Mouse (Mus musculus): ENCODE measurements around the gene Stat2. TPM values are rescaled to one million over a fixed set of nuclear protein-coding genes. Genes with fewer than 3 reads are reported as not detected.

Gene Stat2
- total and polyA plus RNA-seq, 2 experiments from 2014 or later, result 6.0 to 8.2 TPM

DNA sequence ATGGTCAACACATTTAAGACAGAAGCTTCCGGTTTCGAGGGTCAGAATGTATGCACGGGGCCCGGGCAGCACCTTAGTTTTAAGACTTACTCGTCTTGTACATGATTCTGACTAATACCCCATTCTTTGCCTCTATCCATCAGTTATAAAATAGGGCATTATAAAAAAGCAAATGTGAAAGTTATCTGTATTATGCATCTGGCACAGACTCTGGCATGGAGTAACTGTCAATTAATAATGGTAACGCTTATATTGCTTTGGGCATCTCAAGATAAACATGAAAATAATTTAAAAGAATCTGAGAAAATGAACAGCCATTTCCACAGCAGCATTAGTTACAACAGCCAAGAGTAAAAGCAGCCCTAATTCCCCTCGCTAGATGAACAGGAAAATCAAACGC, 42.4 kb upstream of the Stat2 start:
- H3K9ac ChIP-seq (replicated peaks; ENCODE audit: low read depth, low read length), result no peak overlapping the region
- peaks cover 5% of the 10 kb centered on the region; the same call in 1 of the 2 replicates for H3K4me1 ChIP-seq (ENCODE audit: control insufficient read depth, insufficient read depth)
- H3K9me3 ChIP-seq (replicated peaks; ENCODE audit: control insufficient read depth, low read length), result no peaks in the 10 kb centered on the region
- WGBS, result 89% methylated on average over 8 of the region's 8 CpGs
- ATAC-seq (ENCODE audit: insufficient read depth, low read depth) (no peak), DNase-seq (ENCODE audit: low spot score) (no peak)
- H3K36me3 ChIP-seq (replicated peaks; ENCODE audit: control insufficient read depth, insufficient read depth, low read length), result no peaks in the 10 kb centered on the region
- TF ChIP-seq CTCF (IDR thresholded peaks at IDR 0.05; ENCODE audit: low read depth) (no peak), EP300 (IDR thresholded peaks at IDR 0.05; ENCODE audit: low read depth) (no peak)
- no peak overlapping the region for H3K4me3 ChIP-seq (ENCODE audit: low read depth, low read length)
- no peak overlapping the region for H3K4me2 ChIP-seq (ENCODE audit: low read depth, low read length)
- no peak overlapping the region for H3K27ac ChIP-seq (ENCODE audit: low read depth)
- H3K27me3 ChIP-seq (ENCODE audit: control insufficient read depth, insufficient read depth, low read length), result no peaks in the 10 kb centered on the region

GRCm38 (mm10) chr10:128230582-128230981, 39.8 kb upstream of the Stat2 start:
- H3K9ac ChIP-seq (replicated peaks; ENCODE audit: low read depth, low read length), result no peak overlapping the region
- ATAC-seq (ENCODE audit: insufficient read depth, low read depth) (no peak), DNase-seq (ENCODE audit: low spot score) (no peak)
- WGBS, result 83% methylated on average over 12 of the region's 12 CpGs
- no peaks in the 10 kb centered on the region for H3K27me3 ChIP-seq (ENCODE audit: control insufficient read depth, insufficient read depth, low read length)
- no peak overlapping the region for H3K4me3 ChIP-seq (ENCODE audit: low read depth, low read length)
- no peaks in the 10 kb centered on the region for H3K9me3 ChIP-seq (replicated peaks; ENCODE audit: control insufficient read depth, low read length)
- H3K27ac ChIP-seq (ENCODE audit: low read depth), result no peak overlapping the region
- H3K4me2 ChIP-seq (ENCODE audit: low read depth, low read length), result no peak overlapping the region
- TF ChIP-seq CTCF (IDR thresholded peaks at IDR 0.05; ENCODE audit: low read depth), result no peak
- no peak for TF ChIP-seq EP300 (IDR thresholded peaks at IDR 0.05; ENCODE audit: low read depth)
- peaks cover 5% of the 10 kb centered on the region; the same call in 1 of the 2 replicates for H3K4me1 ChIP-seq (ENCODE audit: control insufficient read depth, insufficient read depth)
- no peaks in the 10 kb centered on the region for H3K36me3 ChIP-seq (replicated peaks; ENCODE audit: control insufficient read depth, insufficient read depth, low read length)

GRCm38 (mm10) chr10:128231146-128231545, 39.2 kb upstream of the Stat2 start:
- no peak for TF ChIP-seq CTCF (IDR thresholded peaks at IDR 0.05; ENCODE audit: low read depth)
- no peak for TF ChIP-seq EP300 (IDR thresholded peaks at IDR 0.05; ENCODE audit: low read depth)
- Histone ChIP-seq H3K9me3 (replicated peaks; ENCODE audit: control insufficient read depth, low read length) (no peaks in the 10 kb centered on the region), H3K4me3 (ENCODE audit: low read depth, low read length) (peak overlapping the region; percentile 80), H3K27me3 (ENCODE audit: control insufficient read depth, insufficient read depth, low read length) (no peaks in the 10 kb centered on the region), H3K36me3 (replicated peaks; ENCODE audit: control insufficient read depth, insufficient read depth, low read length) (no peaks in the 10 kb centered on the region), H3K27ac (ENCODE audit: low read depth) (peak overlapping the region; percentile 86), H3K9ac (replicated peaks; ENCODE audit: low read depth, low read length) (0 out of 2 replicates have a peak overlapping the region, but pooled peaks have one; percentile 65), H3K4me1 (ENCODE audit: control insufficient read depth, insufficient read depth) (peaks cover 5% of the 10 kb centered on the region; the same call in 1 of the 2 replicates), H3K4me2 (ENCODE audit: low read depth, low read length) (peak overlapping the region; percentile 86)
- ATAC-seq (ENCODE audit: insufficient read depth, low read depth) (no peak), DNase-seq (ENCODE audit: low spot score) (no peak)
- 21% methylated on average over 5 of the region's 5 CpGs for WGBS

- TF ChIP-seq CTCF (IDR thresholded peaks at IDR 0.05; ENCODE audit: low read depth) (no peak), EP300 (IDR thresholded peaks at IDR 0.05; ENCODE audit: low read depth) (no peak)
- no peaks in the 10 kb centered on the region for H3K27me3 ChIP-seq (ENCODE audit: control insufficient read depth, insufficient read depth, low read length)
- peak within 1 kb of the TSS; percentile 80 for H3K4me3 ChIP-seq (ENCODE audit: low read depth, low read length)
- DNase-seq (ENCODE audit: low spot score), result peak; percentile 76
- H3K4me2 ChIP-seq (ENCODE audit: low read depth, low read length), result peak within 1 kb of the TSS; percentile 86
- H3K9me3 ChIP-seq (replicated peaks; ENCODE audit: control insufficient read depth, low read length), result no peaks in the 10 kb centered on the region
- peak within 1 kb of the TSS; percentile 86 for H3K27ac ChIP-seq (ENCODE audit: low read depth)
- H3K36me3 ChIP-seq (replicated peaks; ENCODE audit: control insufficient read depth, insufficient read depth, low read length), result no peaks in the 10 kb centered on the region
- H3K9ac ChIP-seq (replicated peaks; ENCODE audit: low read depth, low read length), result peak within 1 kb of the TSS; percentile 65
- WGBS, result under 1% methylated on average over 56 of the region's 58 CpGs
- peak; percentile 92 for ATAC-seq (ENCODE audit: insufficient read depth, low read depth)
- H3K4me1 ChIP-seq (ENCODE audit: control insufficient read depth, insufficient read depth), result peaks cover 5% of the 10 kb centered on the region; the same call in 1 of the 2 replicates
Observed at GRCm38 (mm10) chr10:128231697-128232419, 38.5 kb upstream of the Stat2 start, which contains the start of gene Timeless. Gene Timeless, plus strand, starts transcription at chr10:128232065.

GRCm38 (mm10) chr10:128232420-128232985, 37.9 kb upstream of the Stat2 start:
- H3K4me1 ChIP-seq (ENCODE audit: control insufficient read depth, insufficient read depth), result peaks cover 5% of the 10 kb centered on the region; the same call in 1 of the 2 replicates
- TF ChIP-seq CTCF (IDR thresholded peaks at IDR 0.05; ENCODE audit: low read depth), result peak; percentile 82
- TF ChIP-seq EP300 (IDR thresholded peaks at IDR 0.05; ENCODE audit: low read depth), result no peak
- no peaks in the 10 kb centered on the region for H3K27me3 ChIP-seq (ENCODE audit: control insufficient read depth, insufficient read depth, low read length)
- peak overlapping the region; percentile 80 for H3K4me3 ChIP-seq (ENCODE audit: low read depth, low read length)
- WGBS, result 0% methylated on average over 14 of the region's 14 CpGs
- DNase-seq (ENCODE audit: low spot score) (peak; percentile 90), ATAC-seq (ENCODE audit: insufficient read depth, low read depth) (peak; percentile 51)
- no peaks in the 10 kb centered on the region for H3K9me3 ChIP-seq (replicated peaks; ENCODE audit: control insufficient read depth, low read length)
- H3K9ac ChIP-seq (replicated peaks; ENCODE audit: low read depth, low read length), result peak overlapping the region; percentile 65
- H3K4me2 ChIP-seq (ENCODE audit: low read depth, low read length), result peak overlapping the region; percentile 86
- peak overlapping the region; percentile 86 for H3K27ac ChIP-seq (ENCODE audit: low read depth)
- no peaks in the 10 kb centered on the region for H3K36me3 ChIP-seq (replicated peaks; ENCODE audit: control insufficient read depth, insufficient read depth, low read length)

Data from heart, postnatal 0 days (tissue).